Mouse (Mus musculus) embryo, embryonic 11.5 days (tissue): ENCODE measurements around the gene Ankrd53.

Source experiments
- DNase-seq: peaks from one replicate; pipeline ENCODE4 v3.0.0-alpha.2; 2012; ENCODE audit warnings: low read depth, low spot score

The Ankrd53 gene

DNA sequence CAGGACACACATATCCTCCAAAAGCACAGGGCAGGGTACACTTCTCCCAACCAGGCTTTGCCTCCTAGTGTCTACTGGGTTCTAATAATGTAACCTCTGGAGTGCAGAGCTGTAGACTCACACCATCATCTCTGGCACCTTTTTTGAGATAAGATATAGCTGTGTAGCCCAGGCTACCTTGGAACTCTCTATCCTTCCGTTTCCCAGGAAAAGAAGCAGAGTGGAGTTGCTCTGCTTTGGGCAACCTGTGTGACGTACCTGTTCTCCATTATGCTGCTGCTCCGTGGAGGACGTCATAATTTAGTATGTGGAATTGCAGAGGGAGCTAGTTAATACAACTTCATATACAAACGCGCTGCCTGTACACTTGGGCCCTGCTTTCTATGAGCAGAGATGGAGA, at the start of gene Ankrd53:
Ankrd53 (plus strand) TSS at position 301 of the 400 bp plus-strand sequence.
- DNase-seq: no peak

- no peak for DNase-seq
These were observed 48.9 kb upstream of the Ankrd53 start for GRCm38 (mm10) chr6:83713271-83714136.

DNA sequence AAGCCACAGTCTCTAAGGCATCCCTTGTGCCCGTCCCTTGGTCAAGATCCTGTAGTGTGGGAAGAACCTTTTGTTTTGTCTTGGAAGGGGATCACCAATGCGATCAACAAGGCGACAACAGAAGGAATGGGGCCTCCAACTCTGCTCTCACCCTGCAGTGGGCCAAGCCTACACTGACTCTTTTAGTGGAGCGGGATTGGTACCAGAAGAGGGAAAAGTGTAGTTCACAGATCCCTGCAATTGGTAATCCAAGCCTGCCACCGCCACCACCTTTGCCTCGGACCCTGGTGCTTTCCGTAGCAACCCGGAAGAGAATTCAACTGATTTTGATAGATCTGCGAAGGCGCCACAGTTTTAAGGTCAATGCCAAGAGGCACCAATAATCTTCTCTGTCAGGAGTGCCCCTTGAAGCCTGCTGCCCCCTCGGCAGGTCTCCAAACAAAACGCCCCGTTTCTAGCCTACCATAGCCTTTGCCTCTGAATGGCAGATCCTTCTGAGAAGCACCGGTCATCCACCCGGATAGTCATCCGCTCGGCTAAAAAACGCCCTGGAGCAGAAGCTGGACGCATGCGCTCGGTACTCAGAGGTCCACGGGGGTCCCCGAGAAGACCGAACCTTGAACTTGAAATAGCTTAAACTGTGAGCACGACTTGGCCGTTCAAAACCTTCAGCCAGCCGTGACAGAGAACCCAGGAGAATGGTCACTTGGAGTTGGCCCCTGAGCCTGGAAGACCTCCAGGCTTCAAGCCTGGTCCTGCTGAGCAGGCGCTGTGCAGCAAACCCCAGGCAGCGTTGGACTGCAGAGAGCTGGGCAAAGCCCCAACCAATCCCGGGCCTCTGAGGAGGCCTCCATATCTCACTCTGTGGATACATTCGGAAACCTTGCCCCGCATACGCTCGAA, 48.0 kb upstream of the Ankrd53 start:
- DNase-seq: no peak

GRCm38 (mm10) chr6:83715461-83716196, 46.8 kb upstream of the Ankrd53 start:
- no peak for DNase-seq

GRCm38 (mm10) chr6:83717026-83717425, 45.4 kb upstream of the Ankrd53 start:
- DNase-seq: no peak

DNA sequence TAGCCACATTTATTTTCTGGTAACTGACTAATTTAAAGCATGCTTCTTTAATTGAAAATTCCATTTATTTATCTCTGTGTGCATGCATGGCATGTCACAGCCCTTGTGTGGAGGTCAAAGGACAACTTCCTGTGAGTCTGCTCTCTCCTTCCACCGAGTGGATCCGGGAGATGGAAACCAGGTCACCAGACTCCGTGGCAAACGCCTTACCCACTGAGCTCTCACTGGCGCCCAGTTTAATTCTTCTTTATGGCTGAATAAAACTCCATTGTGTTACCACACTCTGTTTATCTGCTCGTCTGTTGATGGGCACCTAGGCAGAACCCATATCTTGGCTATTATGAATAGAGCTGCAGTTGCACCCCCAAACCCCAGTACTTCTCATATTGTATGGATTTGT, 39.9 kb upstream of the Ankrd53 start:
- DNase-seq: no peak

DNA sequence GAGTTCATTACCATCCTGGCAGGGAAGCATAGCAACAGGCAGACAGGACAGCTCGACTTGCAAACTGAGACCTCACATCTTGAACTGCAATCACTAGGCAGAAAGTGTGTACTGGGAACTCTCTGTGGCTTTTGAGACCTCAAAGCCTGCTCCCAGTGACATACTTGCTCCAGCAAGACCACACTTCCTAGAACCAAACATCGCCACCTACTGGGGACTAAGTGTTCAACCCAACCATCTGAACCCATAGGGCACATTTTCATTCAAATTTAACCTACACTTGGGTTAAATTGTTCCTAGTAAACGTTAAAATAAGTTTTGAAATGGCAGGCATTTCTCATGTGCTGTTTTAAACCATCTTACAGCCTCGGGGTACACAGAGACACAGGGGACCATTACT, 35.3 kb upstream of the Ankrd53 start:
- no peak for DNase-seq

GRCm38 (mm10) chr6:83728488-83728887, 34.0 kb upstream of the Ankrd53 start:
- no peak for DNase-seq

GRCm38 (mm10) chr6:83729350-83729970, 33.0 kb upstream of the Ankrd53 start:
- DNase-seq: no peak

DNA sequence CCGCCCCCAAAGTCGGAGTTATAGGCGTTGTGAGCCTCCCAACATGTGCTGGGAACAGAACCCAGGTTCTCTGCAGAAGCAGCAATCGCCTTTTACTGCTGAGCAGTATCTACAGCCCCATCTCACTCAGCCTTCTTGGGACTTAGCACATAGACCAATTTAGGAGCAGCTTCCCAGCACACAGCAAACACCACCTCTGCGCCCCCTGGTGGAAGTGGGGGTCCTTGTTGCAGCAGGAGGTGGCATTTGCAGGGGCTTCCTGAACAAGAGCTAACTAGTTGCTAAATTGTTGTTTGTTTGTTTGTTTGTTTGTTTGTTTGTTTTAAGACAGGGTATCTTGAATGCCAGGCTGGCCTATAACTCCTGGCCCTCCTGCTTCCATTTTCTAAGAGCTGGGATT, 31.3 kb upstream of the Ankrd53 start:
- no peak for DNase-seq

DNA sequence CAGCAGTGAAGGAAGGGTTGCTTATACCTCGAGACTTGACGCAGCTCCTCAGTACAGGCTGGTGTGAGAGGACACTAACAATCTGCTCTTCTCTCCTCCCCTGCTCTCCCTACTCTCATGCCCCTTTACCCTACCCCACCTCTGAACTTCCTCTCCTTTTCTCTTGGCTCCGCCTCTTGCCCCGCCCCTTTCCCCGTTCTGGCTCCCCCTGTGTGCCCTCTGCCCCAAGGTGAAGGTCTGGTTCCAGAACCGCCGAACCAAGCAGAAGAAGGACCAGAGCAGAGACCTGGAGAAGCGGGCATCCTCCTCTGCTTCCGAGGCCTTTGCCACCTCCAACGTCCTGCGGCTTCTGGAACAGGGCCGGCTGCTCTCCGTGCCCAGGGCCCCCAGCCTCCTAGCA, 25.1 kb upstream of the Ankrd53 start:
- DNase-seq: no peak

GRCm38 (mm10) chr6:83738596-83738995, 23.8 kb upstream of the Ankrd53 start:
- DNase-seq: no peak

DNA sequence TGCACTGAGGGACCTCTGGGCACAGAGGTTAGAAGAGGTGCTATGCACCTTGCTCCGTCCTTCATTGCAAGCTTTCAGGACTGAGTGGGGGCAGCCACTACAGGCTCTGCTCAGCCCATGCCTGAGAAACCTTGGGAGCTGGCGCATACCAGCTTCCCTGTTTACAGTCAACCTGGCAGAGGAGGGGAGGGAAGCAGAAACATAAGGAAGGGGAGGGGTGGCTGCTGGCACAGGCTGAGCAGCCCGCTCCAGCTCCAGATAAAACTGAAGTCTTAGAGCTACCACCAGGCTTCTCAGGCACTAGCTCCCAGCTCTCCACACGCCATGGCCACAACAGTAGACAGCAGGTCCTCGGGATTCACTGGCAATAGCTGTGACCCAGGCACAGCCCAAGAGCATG, 19.7 kb upstream of the Ankrd53 start, which contains the start of gene Atp6v1b1:
Atp6v1b1 (plus strand) TSS at position 230 of the 400 bp plus-strand sequence.
- no peak for DNase-seq

GRCm38 (mm10) chr6:83743212-83743611, 19.2 kb upstream of the Ankrd53 start:
- DNase-seq: no peak

- DNase-seq: no peak
These were observed 18.3 kb upstream of the Ankrd53 start for GRCm38 (mm10) chr6:83744126-83744525.

DNA sequence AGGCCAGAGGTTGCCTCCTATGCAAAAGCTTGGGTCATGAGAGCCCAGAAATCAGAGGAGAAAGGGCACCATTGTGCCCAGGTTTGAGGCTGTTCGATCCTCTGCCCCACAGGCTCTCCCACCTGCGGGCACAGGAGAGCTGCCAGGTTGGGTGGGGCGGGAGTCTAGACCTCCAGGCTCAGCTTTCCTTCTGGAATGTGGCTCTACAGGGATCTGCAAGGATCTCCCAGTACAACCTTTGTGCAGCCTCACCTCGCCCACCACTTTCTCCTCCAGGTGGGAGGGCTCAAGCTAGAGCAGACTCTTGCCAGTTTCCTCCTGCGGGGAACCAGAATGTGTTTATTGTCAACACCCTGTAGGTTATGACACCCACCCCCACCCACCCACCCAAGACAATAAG, 17.9 kb upstream of the Ankrd53 start:
- no peak for DNase-seq

GRCm38 (mm10) chr6:83745466-83745865, 17.0 kb upstream of the Ankrd53 start:
- no peak for DNase-seq

DNA sequence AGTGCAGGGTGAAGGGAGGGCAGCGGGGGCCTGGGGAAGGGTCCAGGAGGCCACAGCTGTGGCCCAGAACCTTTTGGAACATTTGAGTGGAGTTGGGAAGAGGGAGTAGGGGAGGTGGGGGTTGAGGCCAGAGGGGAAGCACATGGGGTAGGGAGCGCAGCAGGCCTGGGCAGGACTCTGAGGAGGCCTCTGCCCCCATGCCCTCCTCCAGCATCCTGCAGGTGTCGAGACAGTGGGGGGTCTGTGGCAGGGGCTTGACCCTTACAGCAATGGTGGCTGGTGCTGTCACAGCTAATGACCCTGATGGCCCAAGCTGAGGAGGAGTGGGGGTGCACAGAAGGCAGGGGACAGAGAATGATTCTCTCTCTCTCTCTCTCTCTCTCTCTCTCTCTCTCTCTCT, 13.2 kb upstream of the Ankrd53 start:
- no peak for DNase-seq

DNA sequence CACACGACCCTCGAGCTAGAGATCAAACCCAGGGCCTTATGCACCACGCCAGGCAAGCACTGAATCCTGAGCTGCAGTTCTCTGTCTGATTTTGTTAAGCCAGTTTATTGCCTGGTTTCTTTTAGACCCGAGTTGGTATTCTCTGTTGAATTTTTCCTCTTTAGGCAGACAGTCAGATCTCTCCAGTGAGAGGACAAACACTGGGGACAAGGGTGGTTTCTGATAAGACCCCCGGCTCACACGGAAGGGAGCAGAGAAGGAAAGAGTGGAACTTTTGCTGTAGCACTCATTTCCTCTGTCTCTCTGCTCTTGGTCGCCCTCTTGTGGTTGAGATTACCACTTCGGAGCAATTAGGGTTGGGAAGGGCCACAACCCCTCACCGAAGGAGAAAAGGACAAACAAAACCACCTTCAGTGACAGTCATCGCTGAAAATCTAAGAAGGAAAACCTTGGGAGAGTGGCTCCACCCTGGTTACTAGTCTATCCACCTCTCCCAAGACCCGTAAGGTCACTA, 12.2 kb upstream of the Ankrd53 start:
- peak; percentile 57 for DNase-seq

DNA sequence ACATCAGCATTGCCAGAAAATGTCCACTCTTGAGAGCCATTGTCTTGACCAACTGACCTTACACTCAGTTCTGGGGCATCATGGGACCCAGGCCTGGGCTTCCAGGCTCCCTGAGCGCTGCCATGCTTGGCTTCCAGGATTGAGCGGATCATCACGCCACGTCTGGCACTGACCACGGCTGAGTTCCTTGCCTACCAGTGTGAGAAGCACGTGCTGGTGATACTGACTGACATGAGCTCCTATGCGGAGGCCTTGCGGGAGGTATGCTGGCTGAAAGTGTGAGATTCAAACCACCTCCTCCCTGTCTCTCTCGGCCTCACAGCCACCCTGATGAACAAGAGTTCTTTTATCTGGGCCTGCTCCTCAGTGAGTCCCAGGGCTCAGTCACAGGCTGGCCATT, 6.4 kb upstream of the Ankrd53 start:
- no peak for DNase-seq

DNA sequence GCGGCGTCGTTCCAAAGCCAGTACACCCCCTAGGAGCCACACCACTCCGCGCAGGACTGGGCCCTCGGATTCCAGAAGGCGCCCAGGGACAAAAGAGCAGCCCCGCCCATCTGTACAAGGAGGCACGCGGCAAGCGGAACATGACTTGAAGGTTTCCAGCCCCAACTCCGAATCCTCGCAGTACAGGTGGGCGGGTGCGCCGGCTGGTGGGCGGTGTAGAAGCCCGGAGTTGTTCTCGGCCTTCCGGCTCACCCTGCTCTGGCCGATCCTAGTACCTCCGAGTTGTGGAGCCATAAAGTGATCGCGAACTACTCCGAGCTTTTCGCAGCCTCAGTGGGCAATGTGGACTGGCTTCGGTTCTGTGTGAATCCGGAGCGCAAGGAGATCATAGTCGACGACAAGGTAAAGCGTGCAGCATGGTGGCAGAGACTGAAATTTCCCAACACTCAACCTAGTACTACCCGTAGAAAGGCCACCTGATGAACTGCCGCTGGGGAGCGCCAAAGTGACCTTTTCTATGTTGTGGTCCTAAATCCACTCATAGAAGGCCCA, 512 bp downstream of the Ankrd53 start:
- no peak for DNase-seq
